In genomic region chr8:111726102-111726900, GRCm38 (mm10) we compare ENCODE assay signal across 7 mouse cellular contexts. TPM values are rescaled to one million over a fixed set of nuclear protein-coding genes. Genes with fewer than 3 reads are reported as not detected.
DNase-seq lines count a peak whose midpoint lies in the region; ATAC-seq and TF ChIP-seq lines count a peak whose summit lies in the region.

No protein-coding gene starts in this region.

- POLR2A ChIA-PET in Patski (lab: Charles Lee), result interaction anchor here (2.5 kb wide), 1 partner anchor 9 kb away, joined by 17 read pairs; no protein-coding TSS in a partner anchor

- no peaks in the 10 kb centered on the region for H3K36me3 ChIP-seq in hindbrain, embryonic 14.5 days (replicated peaks; ENCODE audit: control insufficient read depth, insufficient read depth)

- peak overlapping the region; percentile 97 for H3K27ac ChIP-seq in gastrocnemius, adult 2 months
- peak overlapping the region; percentile 20; the same call in 1 of the 2 replicates for H3K27ac ChIP-seq in hindbrain, embryonic 14.5 days

- in situ Hi-C loops in Patski (cut with MboI; ENCODE audit: low pct_unique_long_range_greater_than_20kb), result loop anchor here (25.0 kb wide), 1 partner anchor 939 kb away; no protein-coding TSS in a partner anchor

- H3K9ac ChIP-seq in hindbrain, embryonic 14.5 days, result no peak overlapping the region

- peaks cover 41% of the 10 kb centered on the region for H3K4me1 ChIP-seq in hindbrain, embryonic 14.5 days (replicated peaks; ENCODE audit: control insufficient read depth, insufficient read depth, low read length)

- H3K4me2 ChIP-seq in hindbrain, embryonic 14.5 days (replicated peaks), result no peak overlapping the region

- CTCF ChIA-PET in Patski (lab: Charles Lee), result interaction anchor here (0.9 to 2.7 kb wide), 7 partner anchors 8 to 99 kb away, joined by 3 to 9 read pairs (median 6); no protein-coding TSS in a partner anchor

- no peak for TF ChIP-seq CTCF in Patski (IDR thresholded peaks at IDR 0.05)
- TF ChIP-seq CTCF in gastrocnemius, adult 2 months (IDR thresholded peaks at IDR 0.05), result no peak

- 69% methylated on average over 7 of the region's 7 CpGs for WGBS in hindbrain, embryonic 14.5 days

- H3K9me3 ChIP-seq in hindbrain, embryonic 14.5 days (ENCODE audit: control insufficient read depth, low read length), result no peaks in the 10 kb centered on the region

- intact Hi-C loops in gastrocnemius, adult 2 months (cut with DNase I), result no loop called here

- H3K4me3 ChIP-seq in gastrocnemius, adult 2 months, result peak overlapping the region; percentile 40
- H3K4me3 ChIP-seq in hindbrain, embryonic 14.5 days (replicated peaks; ENCODE audit: low read length), result no peak overlapping the region

- peak; percentile 79 for ATAC-seq in Patski
- ATAC-seq in hindbrain, embryonic 14.5 days (ENCODE audit: low FRiP score), result peak; percentile 81; the same call in 1 of the 2 replicates

- no peaks in the 10 kb centered on the region for H3K27me3 ChIP-seq in Patski
- no peaks in the 10 kb centered on the region for H3K27me3 ChIP-seq in hindbrain, embryonic 14.5 days (ENCODE audit: control insufficient read depth, insufficient read depth, low read length)

- DNase-seq in Patski (ENCODE audit: low read depth, low spot score), result peak; percentile 79
- peak; percentile 61 for DNase-seq in cerebellum, adult 11 months
- DNase-seq in gastrocnemius, adult 2 months, result peak; percentile 95
- no peak for DNase-seq in hindbrain, embryonic 14.5 days (ENCODE audit: low spot score)
- DNase-seq in left cerebral cortex, adult 18-20 months (ENCODE audit: low spot score in 2 of 2), result peak; percentile 59 to 70
- DNase-seq in lung, postnatal 25 days (ENCODE audit: low spot score), result peak; percentile 88
- no peak for DNase-seq in c-Kit-positive CD71-positive TER-119-positive erythroid progenitor cells, embryonic 14.5 days (ENCODE audit: low spot score)

RNA-seq across cellular contexts. Expression of gene Bcar1, which starts 17.3 kb away (rescaled TPM):
- polyA plus RNA-seq in Patski (2021), result 156 TPM
- total RNA-seq in gastrocnemius, adult 2 months (2021), result 10 to 100 TPM; 10.8 to 12.6 TPM
- 49.1 and 52.1 TPM in 2 replicates for polyA plus RNA-seq in hindbrain, embryonic 14.5 days (2014; fragmentation: Nextera tagmentation; extraction: Ambion mirVana)
- total RNA-seq in left cerebral cortex, adult 18-20 months (2021), result 10 to 100 TPM; 51.1 to 51.3 TPM

RNA-seq across cellular contexts. Expression of gene Ctrb1, which starts 35.5 kb away (rescaled TPM):
- not detected for polyA plus RNA-seq in Patski (2021)
- total RNA-seq in gastrocnemius, adult 2 months (2021), result not detected
- polyA plus RNA-seq in hindbrain, embryonic 14.5 days (2014; fragmentation: Nextera tagmentation; extraction: Ambion mirVana), result not detected in 2 replicates
- total RNA-seq in left cerebral cortex, adult 18-20 months (2021), result not detected

Comparison
In these comparisons a context has a peak if more than half of its experiments do, and no peak if none do; other contexts are left out.
1. DNase-seq: peak in Patski (single experiment), cerebellum, adult 11 months (single experiment), gastrocnemius, adult 2 months (single experiment), left cerebral cortex, adult 18-20 months (2 of 2) and lung, postnatal 25 days (single experiment); none in hindbrain, embryonic 14.5 days (single experiment) and c-Kit-positive CD71-positive TER-119-positive erythroid progenitor cells, embryonic 14.5 days (single experiment).